Mouse (Mus musculus) left cerebral cortex, adult 18-20 months (tissue): ENCODE data around the gene Mast2. TPM values are rescaled to one million over a fixed set of nuclear protein-coding genes. Genes with fewer than 3 reads are reported as not detected.

Source experiments
- DNase-seq, 2 experiments: peaks; one replicate each; pipeline ENCODE4 v3.0.0; 2021 to 2022; ENCODE audit warnings: low spot score in 2 of 2, mixed read lengths in 1 of 2
- long read RNA-seq, 2 experiments: library from polyadenylated mRNA; stranded (forward); transcript quantifications; one replicate each; pipeline ENCODE4 v2.0.0; 2021
- total RNA-seq, 2 experiments: library from RNA; stranded (reverse); gene quantifications; 2 replicates each; pipeline ENCODE4 v1.2.3; 2021

Gene Mast2
- 100 to 1,000 TPM; 108 to 112 TPM for total RNA-seq
- long read RNA-seq, experiment 1, full-length matches to known transcripts = 18 of 115 reads
- long read RNA-seq, experiment 1, partial matches to known transcripts = 21 of 115 reads
- long read RNA-seq, experiment 1, other reads (novel, unspliced or antisense) = 76 of 115 reads
- long read RNA-seq, experiment 2, full-length matches to known transcripts = 8 of 54 reads
- long read RNA-seq, experiment 2, partial matches to known transcripts = 12 of 54 reads
- long read RNA-seq, experiment 2, other reads (novel, unspliced or antisense) = 34 of 54 reads

- DNase-seq = peak; percentile 74 to 85
These were observed at the start of gene Mast2 for GRCm38 (mm10) chr4:116464126-116464981. Gene Mast2, minus strand, starts transcription at chr4:116464183.

DNA sequence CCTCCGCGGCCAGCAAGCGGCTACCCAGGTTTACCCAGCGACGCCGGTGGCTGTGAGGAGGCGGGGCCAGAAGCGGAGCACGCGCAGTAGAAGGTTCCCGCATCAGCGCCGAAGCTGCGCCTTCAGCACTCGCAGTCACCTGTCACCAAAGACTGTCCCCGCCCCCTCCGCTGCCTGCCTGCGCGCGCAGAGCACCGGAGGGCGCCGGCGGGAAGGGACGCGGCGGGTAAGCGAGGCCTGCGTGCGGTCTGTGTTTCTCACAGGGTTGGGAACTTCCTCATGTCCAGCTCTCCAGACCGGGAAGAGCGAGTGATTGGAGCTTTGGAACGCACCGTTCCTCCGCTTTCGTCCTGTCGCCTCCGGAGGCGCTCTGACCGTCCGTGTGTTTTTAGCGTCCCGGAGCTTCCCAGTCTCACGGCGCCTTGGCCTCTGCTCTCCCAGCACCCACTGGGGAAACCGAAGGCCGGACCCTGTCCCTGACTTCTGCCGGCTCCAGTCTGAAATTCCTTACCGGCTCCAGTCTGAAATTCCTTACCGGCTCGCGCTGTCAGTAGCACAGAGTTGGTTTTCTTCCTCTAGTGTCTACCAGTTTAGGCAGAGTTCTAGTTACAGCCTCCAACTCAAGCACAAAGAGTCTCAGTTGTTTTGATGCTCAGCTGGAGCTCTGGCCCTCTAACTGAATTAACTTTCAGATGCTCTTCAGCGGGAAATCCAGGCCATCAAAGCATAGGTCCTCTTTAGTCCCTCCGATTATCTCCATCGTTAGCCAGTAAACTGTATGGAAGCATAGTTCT lies 43.6 kb upstream of the Mast2 start, which contains the start of gene Ipp:
Gene Ipp, plus strand, starts transcription at position 125 of the 794 bp plus-strand sequence.
- peak; percentile 95 to 96 for DNase-seq

- no peak for DNase-seq
These were observed 43.0 kb upstream of the Mast2 start for GRCm38 (mm10) chr4:116506886-116507424.

DNA sequence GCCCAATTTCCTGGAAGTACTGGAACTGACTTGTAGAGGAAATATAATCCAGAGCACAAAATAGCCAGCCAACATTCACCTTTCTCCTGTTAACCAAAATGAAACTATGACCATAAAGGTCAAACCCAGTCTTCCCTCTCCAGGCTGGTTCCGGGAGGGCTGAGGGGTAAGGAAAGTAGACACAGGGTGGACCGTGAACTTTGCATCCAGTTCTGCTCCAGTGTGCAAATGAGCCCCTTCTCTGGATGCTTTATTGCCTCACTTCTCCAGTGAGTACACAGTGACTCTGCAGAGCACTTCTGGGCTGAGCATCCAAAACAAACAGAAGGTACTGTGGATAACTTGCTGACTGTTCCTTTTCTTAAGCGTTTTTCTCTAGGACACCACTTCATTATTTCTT lies 36.0 kb upstream of the Mast2 start:
- DNase-seq = no peak

GRCm38 (mm10) chr4:116493646-116494045 lies 29.7 kb upstream of the Mast2 start:
- DNase-seq = no peak

DNA sequence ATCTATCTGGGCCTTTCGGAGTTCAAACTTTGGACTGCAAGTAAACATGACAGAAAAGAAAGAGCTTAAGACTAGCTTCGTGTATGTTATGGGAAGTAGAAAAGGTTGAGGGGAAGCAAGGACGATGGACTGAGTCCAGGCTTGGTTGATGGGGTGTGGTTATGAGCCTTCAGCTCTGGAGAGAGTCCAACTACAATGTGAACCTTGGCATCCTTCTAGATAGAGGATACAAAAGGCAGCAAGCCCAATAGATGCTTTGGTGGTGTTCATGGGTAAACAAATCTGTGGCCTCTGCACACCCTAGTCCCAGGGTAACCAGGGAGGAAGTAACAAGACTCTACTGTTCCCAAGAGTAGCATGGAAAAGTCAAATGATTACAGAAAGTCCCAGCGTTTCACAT lies 28.5 kb upstream of the Mast2 start:
- no peak for DNase-seq

GRCm38 (mm10) chr4:116491886-116492285 lies 27.9 kb upstream of the Mast2 start:
- DNase-seq = no peak

- no peak for DNase-seq
These were observed 27.1 kb upstream of the Mast2 start for GRCm38 (mm10) chr4:116491119-116491536.

- no peak for DNase-seq
These were observed 19.5 kb upstream of the Mast2 start for GRCm38 (mm10) chr4:116483476-116483875.

- no peak for DNase-seq
These were observed 17.3 kb upstream of the Mast2 start for GRCm38 (mm10) chr4:116481322-116481721.

DNA sequence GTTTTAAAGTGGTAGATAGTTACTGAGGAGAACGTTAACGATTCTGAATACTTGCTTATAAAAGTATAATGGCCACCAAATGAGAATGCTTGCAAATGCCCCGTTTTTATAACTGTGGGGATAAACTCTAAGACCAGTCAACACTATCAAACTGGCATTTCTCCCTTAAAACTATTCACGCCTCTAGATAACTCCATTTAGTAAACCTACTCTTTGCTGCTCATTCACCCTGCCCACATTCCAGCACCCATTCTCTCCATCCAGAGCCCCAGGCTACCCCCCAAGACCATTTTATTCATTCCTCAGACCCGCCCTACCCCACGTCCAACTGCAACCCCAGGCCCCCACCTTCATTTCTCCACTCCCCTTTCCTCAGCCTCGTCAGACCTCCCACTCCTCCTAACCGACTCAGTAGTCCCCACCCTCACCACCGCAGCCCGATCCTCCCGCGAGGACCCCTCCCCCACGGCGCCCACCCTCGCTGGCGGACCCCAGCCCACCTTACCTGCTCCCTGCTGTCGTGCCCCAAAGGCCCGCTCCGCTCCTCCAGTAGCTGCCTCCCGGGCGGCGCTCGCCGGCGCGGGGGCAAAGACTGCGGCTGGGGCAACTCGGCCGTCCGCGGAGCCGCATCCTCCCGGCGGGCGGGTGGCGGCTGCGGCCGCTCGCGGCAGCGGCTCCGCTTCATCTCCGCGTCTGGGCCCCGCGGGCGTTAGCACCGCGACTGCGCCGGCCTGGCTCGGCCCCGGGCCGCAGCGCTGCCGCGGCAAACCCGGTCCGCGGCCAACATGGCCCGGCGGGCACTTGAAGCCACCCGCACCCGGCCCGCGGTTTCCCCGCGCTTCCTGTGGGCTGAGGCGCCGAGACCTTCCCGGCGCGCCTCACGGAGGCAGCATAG lies 505 bp downstream of the Mast2 start:
- peak; percentile 16 to 33 for DNase-seq

GRCm38 (mm10) chr4:116461943-116462342 lies 2.0 kb downstream of the Mast2 start:
- no peak for DNase-seq

GRCm38 (mm10) chr4:116451553-116451952 lies 12.4 kb downstream of the Mast2 start:
- no peak for DNase-seq

DNA sequence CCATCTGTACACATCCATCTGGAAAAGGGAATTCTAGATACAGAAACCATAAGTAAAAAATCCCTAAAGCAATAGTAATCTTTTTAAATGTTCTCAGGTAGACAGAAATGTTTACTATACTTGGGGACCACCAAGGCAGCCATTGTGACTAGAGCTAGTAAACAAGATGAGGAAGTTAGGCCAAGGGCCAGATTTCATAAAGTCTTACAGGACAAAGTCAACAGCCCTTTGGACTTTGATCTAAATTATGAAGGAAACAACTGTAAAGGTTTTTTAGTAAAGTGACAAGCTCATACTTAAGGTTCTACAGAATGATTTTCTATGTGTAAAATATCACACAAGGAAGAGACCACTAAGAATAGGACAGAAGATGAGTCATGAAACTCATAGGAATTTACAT lies 14.0 kb downstream of the Mast2 start:
- DNase-seq = no peak

DNA sequence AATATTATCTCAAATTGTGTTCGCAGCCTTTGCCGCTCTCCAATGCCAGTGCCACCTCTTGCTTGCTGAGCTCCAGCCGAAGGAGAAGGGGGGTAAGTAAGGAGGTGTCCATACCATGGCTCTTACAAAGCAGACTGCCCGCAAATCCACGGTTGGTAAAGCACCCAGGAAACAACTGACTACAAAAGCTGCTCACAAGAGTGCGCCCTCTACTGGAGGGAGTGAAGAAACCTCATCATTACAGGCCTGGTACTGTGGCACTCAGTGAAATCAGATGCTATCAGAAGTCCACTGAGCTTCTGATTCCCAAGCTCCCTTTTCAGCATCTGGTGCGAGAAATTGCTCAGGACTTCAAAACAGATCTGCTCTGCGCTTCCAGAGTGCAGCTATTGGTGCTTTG lies 15.3 kb downstream of the Mast2 start:
- DNase-seq = peak; percentile 22 to 49

DNA sequence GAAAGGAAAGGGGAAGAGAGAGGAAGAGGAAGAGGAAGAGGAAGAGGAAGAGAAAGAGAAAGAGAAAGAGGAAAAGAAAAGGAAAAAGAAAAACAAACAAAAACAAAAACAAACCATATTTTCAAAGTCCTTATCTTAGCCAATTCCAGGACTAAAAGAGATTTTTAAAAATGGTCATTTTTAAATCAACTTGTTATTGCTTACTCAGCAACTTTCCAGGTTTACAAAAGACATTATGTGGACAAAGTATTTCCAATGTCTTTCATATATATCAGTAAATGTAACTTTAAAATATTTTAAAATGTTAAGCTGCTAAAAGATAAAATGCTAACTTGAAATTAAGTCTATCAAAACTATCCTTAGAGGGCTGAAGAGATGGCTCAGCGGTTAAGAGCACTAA lies 24.6 kb downstream of the Mast2 start:
- DNase-seq = no peak

GRCm38 (mm10) chr4:116438561-116438960 lies 25.4 kb downstream of the Mast2 start:
- no peak for DNase-seq

DNA sequence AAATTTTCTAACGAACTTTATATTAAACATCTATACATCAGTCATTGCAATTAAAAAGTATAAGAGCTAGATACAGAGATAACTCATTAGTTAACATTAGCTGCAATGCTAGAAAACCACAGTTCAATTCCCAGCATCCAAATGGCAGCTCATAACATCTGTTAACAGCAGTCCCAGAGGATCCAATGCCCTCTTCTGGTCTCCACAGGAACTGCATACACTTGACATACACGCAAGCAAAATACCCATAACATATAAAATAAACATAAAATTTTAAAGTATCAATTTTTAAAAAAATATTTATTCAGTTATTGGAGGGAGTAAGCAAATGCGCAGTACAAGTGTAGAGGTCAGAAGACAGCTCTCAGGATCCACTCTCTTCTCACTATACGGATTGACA lies 28.4 kb downstream of the Mast2 start:
- DNase-seq = no peak

DNA sequence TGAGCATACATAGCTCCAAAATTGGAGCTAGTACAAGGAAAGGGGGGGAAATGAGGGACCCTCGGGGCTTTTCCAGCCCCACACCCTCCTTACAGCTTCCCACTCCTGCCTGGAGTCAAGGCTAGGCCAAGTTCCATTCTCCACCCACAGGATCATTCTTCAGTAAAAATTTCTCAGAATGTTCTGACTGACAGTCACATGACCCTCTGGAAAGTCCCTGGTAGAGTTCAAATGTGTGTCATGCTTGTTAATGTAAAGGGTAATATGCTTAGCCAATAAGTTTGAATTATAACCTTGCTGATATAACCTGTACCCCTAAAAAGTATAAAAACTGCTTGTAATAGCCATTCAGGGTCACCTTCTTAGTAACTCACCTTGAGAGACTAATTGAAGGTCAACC lies 41.8 kb downstream of the Mast2 start:
- no peak for DNase-seq

GRCm38 (mm10) chr4:116421170-116421569 lies 42.8 kb downstream of the Mast2 start:
- DNase-seq = no peak
